Mouse (Mus musculus): ENCODE results near the gene Gm13288.
"Not testable (repeated sequence)": the region's sequence is repeated elsewhere in the genome, so short reads cannot be mapped to it uniquely, and the experiment has no call there.

- TF ChIP-seq CTCF, EP300 (IDR thresholded peaks at IDR 0.05; ENCODE audit: low read depth): not testable (repeated sequence)
These were observed 25.0 kb upstream of the Gm13288 start for GRCm38 (mm10) chr4:88780320-88780719.

All from heart, postnatal 0 days (tissue).